Mouse (Mus musculus) ES-Bruce4 (cell line): ENCODE measurements around the gene Arid5b.

Experiments
- CTCF ChIP-seq: IDR thresholded peaks from one replicate; pipeline ENCODE4 v1.8.1; 2011; ENCODE audit warnings: low read depth, low read length
- EP300 ChIP-seq: IDR thresholded peaks from 2 replicates; pipeline ENCODE4 v1.6.1; 2011; ENCODE audit warnings: low read depth, low read length; ENCODE audit not compliant: insufficient read depth
- POLR2A ChIP-seq: IDR thresholded peaks from one replicate; pipeline ENCODE4 v1.8.1; 2011; ENCODE audit warnings: low read length; ENCODE audit not compliant: insufficient read depth

- TF ChIP-seq POLR2A (no peak), CTCF (no peak), EP300 (no peak)
Measured at GRCm38 (mm10) chr10:68208670-68209065, 69.9 kb downstream of the Arid5b start.
